Mouse (Mus musculus) erythroblast, adult 5-6 weeks (primary cell): ENCODE measurements around the gene Rpl14. TPM values are rescaled to one million over a fixed set of nuclear protein-coding genes. Genes with fewer than 3 reads are reported as not detected.
A peak's percentile ranks its signal among the peaks of the same experiment; 100 is the strongest.

Experiments
- ATAC-seq: replicated peaks from 2 replicates; pipeline ENCODE4 v1.8.0; 2016; ENCODE audit warnings: moderate number of reproducible peaks, mild to moderate bottlenecking, moderate TSS enrichment, inconsistent platforms; ENCODE audit not compliant: poor library complexity, low FRiP score, severe bottlenecking
- total RNA-seq, 2 experiments: library from RNA; stranded (forward) in 1 of 2; stranded (reverse) in 1 of 2; fragments of 150-400 nt in 1 of 2; fragments of 200-764, 138-1000 nt in 1 of 2; gene quantifications; 2 replicates each; pipeline versions ENCODE4 v1.2.3 to v1.2.4; 2015 to 2017; ENCODE audit warnings: low replicate concordance in 2 of 2

Gene Rpl14
- total RNA-seq, 2 experiments from 2014 or later: 312 to 365 TPM

GRCm38 (mm10) chr9:120569721-120570333 is 1.4 kb upstream of the Rpl14 start:
- ATAC-seq: no peak

GRCm38 (mm10) chr9:120570334-120570725 is 914 bp upstream of the Rpl14 start:
- ATAC-seq: no peak

GRCm38 (mm10) chr9:120571593-120572385 is 545 bp downstream of the Rpl14 start:
- ATAC-seq: peak; percentile 31; the same call in 1 of the 2 replicates

- ATAC-seq: peak; percentile 33; the same call in 1 of the 2 replicates
These were observed 4.8 kb downstream of the Rpl14 start for GRCm38 (mm10) chr9:120575748-120576661.

- ATAC-seq: peak; percentile 0; the same call in 1 of the 2 replicates
These were observed 5.4 kb downstream of the Rpl14 start for GRCm38 (mm10) chr9:120576662-120577013.

- ATAC-seq: peak; percentile 92
These were observed 5.9 kb downstream of the Rpl14 start for GRCm38 (mm10) chr9:120577133-120577651.

- no peak for ATAC-seq
These were observed 6.6 kb downstream of the Rpl14 start for GRCm38 (mm10) chr9:120577706-120578405.

- ATAC-seq: no peak
These were observed 7.5 kb downstream of the Rpl14 start for GRCm38 (mm10) chr9:120578701-120579100.

- no peak for ATAC-seq
These were observed 8.6 kb downstream of the Rpl14 start for GRCm38 (mm10) chr9:120579808-120580207.

GRCm38 (mm10) chr9:120581941-120582618 is 10.8 kb downstream of the Rpl14 start:
- peak; percentile 41; the same call in 1 of the 2 replicates for ATAC-seq

GRCm38 (mm10) chr9:120582619-120583308 is 11.5 kb downstream of the Rpl14 start:
- ATAC-seq: peak; percentile 82

GRCm38 (mm10) chr9:120583314-120583713 is 12.1 kb downstream of the Rpl14 start:
- ATAC-seq: no peak

- peak; percentile 70 for ATAC-seq
These were observed 15.3 kb downstream of the Rpl14 start for GRCm38 (mm10) chr9:120586546-120586945.

- peak; percentile 48; the same call in 1 of the 2 replicates for ATAC-seq
These were observed 20.2 kb downstream of the Rpl14 start for GRCm38 (mm10) chr9:120591490-120591889.

GRCm38 (mm10) chr9:120593383-120594101 is 22.3 kb downstream of the Rpl14 start:
- ATAC-seq: no peak

- no peak for ATAC-seq
These were observed 23.6 kb downstream of the Rpl14 start for GRCm38 (mm10) chr9:120594839-120595238.

- ATAC-seq: no peak
These were observed 24.1 kb downstream of the Rpl14 start for GRCm38 (mm10) chr9:120595306-120595705.
